Mouse (Mus musculus): ENCODE measurements around the gene Srrm3.

Gene Srrm3

DNA sequence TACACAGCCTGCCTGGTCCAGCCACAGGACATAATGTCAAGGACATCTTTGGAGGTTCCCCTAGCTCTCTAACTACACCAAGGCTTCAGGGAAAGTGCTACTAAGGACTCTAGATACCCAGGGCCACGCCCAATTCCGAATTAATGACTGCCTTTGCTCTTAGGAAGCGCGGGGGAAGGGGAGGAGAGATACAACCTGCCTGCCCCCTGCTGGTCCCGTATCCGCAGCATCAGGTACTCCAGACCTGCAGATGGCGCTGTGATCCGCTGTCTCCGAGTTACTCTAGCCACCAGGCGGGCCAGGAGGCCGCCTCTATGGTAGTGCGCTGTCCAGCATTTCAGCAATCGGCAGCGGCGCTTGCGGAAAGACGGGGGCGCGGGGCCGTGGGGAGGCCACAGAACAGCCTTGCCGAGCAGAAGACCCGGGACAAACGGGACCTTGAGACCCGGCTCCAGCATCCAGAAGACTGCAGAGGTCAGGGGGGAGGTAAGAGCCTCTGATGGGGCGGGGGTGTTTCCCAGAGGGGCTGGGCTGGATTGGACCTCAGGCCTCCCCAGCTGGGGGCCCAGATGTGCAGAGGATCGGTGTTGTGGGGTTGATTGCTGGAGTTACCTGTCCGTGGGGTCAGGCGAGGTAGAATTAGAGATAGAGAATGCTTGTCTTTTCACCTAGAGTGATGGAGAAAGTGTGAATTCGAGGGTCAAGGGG lies at the start of gene Srrm3:
TSS of gene Srrm3 (plus strand) at position 336 of the 708 bp plus-strand sequence.
- peak; percentile 80 for DNase-seq (ENCODE audit: low spot score)

DNA sequence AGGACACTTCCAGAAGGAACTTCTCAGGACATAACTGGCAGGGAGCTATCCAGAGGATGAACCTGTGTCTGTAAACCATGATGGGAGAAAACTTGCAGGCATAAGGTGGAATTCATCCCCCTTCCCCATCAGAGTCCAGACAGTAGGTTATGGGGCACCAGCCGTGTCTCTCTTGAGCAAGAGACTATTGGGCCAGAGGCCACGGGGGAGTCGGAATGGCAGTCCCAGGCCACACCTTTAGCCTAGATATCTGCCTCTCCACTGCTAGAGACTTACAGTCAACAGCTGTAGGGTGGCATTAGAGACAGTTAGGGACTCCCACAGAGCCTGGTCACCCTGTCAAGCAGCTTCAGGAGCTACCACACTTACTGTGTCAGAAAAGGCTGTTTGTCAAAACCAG lies 44.8 kb upstream of the Srrm3 start:
- no peak for DNase-seq (ENCODE audit: low spot score)

DNA sequence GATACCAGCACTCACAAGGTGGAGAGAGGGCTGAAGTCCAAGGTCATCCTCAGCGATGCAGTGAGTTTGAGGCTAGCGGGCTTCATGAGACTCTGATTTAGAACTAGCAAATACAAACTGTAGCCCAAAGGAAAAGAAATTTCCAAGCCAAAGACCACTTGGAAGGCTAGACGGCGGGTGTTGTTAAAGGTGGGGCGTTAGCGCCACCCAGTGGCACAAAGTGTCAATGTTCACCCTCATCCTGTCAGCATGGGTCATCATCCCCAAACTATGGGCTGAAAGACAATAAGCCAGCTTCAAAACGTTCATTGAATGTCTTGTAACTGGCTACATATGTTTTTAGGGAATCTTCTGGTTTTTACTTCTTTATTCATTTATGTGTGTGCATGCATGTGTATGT lies 43.2 kb upstream of the Srrm3 start:
- DNase-seq (ENCODE audit: low spot score): peak; percentile 40

DNA sequence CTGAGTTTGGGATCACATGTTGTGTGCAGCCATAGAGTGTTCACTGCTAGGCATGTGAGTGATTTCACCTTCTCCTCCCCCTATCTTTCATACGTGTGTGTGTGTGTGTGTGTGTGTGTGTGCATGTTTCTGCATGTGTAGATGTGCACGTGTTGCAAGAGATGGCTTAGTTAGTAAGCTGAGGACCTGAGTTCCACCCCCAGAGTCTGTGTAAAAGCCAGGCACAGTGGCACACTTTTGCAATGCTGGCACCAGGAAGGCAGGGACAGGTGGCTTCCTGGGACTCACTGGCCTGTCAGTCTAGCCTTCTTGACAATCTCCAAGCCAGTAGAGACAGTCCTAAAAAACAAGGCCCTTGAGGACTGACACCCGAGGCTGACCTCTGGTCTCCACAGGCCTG lies 41.7 kb upstream of the Srrm3 start:
- DNase-seq (ENCODE audit: low spot score): no peak

DNA sequence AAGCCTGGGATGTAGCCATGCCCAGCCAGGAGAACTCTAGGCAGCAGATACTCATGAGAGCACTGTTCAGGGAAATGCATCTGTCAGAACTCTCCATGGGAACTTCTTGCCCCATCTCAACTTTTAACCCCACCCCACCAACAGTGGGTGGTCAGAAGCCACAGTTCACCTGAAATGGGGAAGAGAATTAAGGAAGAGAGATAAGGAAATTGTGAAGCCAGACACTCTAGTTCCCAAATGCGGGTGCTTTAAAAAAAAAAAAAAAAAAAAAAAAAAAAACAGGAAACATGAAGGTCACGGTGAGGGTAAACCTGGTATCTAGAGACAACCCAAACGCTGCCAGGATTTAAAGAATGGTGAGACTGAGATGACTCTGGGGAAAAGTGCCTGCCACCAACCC lies 34.2 kb upstream of the Srrm3 start:
- DNase-seq (ENCODE audit: low spot score): no peak

DNA sequence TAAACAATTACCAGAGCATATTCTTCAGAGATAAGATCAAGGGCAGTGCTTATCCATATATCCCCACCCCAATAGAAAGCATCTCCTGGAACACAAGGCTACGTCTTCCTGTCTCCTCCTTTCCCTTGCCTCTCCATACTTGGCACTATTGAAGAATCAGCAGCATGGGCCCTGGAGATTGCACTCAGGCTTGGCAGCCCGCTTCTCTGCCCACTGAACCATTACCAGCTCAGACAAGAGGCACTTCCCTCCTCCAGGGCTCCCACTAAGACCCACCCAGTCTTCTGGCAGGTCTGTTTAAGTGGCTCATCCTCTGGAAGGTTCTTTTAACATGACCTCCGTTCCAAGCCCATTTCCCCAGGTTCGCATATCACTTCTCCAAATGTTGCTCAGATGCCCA lies 30.1 kb upstream of the Srrm3 start:
- no peak for DNase-seq (ENCODE audit: low spot score)

DNA sequence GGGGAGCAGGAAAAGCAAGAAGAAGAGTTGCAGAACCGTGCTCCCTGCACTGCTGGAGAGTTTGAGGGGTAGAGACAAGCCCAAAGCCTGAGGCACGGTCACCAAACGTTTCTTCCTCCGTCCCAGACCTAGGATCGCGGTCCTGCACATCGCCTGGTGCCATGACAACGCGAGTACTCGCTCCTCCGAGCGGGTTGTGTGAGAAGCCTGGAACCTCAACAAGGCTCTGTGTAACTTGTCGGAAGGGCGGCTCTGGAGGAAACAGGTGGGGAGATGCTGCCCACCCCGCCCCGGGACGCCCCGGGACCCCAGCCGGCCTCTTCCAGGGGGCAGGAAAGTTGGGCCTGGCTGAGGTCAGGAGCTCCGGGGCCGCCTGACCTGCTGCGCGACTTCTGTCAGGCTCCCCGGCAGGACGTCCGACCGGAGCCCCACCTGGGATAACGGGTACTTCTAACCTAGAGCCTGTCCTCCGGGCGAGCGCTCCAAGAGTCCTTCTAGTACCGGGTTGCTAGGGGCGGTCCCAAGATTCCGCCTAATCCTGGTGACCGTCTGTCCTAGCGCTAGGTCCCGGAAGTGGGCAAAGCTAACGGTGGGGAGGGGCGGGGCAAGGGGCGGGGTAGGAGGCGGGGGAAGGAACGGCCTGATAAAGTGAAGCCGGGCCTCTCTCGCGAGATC lies 28.8 kb upstream of the Srrm3 start, which contains the start of gene Styxl1:
TSS of gene Styxl1 (minus strand) at position 590 of the 675 bp plus-strand sequence.
- no peak for DNase-seq (ENCODE audit: low spot score)

DNA sequence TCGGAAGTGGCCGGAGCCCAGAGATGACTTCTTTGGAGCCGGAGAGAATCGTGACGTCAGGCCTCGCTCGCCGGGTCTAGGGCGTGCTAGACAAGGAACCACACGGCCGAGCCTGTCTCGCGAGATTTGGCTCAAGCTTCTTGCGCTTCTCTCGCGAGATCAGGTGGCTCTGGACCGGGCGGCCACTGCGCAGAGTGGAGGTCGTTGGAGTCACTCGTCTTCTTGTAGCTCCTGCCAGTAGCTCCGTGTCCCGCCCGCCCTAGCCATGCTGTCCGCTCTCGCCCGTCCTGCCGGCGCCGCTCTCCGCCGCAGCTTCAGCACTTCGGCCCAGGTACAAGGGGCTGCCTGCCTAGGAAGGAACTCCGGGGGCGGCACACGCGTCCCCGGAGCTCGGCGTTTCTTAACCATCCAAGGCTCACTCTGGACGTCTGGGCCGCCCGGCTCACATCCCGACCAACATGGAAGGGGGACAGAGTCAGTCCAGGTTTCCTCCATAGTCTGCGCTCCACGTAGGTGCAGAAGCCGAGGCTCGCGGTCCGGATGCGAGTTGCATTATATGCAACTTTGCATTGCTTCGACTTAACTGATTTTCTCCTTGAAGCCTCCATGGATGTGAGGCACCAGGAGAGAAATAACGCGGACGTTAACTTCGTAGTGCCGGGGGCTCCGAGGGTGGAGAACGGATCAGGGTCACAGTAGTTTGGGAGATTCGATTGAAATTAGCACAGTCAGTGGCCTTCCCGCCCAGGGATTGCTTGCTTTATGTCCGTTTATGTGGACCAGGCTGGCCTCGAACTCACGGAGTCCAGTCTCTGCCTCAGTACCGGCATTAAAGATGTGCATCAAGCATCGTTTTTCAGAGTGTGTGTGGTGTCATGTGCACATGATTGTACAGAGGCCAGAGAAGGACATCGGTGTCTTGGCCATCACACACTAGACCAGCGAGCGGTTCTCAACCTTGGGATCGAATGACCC lies 27.9 kb upstream of the Srrm3 start, which contains the start of gene Mdh2:
TSS of gene Mdh2 (plus strand) at position 10 of the 975 bp plus-strand sequence.
- DNase-seq (ENCODE audit: low spot score): peak; percentile 96

DNA sequence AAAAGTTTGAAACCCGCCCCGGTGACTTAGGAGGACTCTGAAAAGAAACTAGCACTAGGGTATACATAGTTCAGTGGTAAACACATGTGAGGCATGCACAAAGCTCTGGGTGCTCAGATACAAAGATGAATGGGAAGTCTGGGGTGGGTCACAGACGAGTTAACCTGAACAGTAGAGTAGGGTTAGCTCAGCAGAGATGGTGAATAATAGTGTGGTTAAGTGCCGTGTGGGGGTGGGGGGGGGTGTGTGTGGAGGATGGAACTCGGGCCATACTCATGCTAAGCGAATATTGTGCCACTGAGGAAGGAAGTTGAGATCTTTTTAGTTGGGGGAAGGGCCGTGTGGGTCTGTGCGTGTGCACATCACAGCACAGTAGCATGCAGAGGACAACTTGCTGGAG lies 26.4 kb upstream of the Srrm3 start:
- DNase-seq (ENCODE audit: low spot score): no peak

DNA sequence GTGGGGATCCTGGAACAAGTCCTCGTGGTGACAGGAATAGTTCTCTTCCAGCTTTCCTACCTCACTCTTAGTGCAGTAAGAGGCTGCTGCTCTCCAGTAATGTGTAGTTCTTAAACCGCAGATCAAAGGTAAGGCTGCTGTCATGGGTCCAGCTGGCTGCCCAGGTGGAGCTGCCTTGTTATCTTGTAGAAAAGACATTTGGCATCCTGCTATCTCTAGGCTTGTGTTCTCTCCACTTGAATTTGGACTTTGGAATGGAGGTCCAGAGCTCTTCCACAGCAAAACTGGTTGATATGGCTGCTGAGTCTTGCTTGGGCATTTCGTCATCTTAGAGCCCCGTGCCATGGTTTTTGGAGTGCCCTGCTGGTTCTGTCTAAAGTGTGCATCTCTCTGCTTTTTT lies 23.8 kb upstream of the Srrm3 start:
- DNase-seq (ENCODE audit: low spot score): no peak

DNA sequence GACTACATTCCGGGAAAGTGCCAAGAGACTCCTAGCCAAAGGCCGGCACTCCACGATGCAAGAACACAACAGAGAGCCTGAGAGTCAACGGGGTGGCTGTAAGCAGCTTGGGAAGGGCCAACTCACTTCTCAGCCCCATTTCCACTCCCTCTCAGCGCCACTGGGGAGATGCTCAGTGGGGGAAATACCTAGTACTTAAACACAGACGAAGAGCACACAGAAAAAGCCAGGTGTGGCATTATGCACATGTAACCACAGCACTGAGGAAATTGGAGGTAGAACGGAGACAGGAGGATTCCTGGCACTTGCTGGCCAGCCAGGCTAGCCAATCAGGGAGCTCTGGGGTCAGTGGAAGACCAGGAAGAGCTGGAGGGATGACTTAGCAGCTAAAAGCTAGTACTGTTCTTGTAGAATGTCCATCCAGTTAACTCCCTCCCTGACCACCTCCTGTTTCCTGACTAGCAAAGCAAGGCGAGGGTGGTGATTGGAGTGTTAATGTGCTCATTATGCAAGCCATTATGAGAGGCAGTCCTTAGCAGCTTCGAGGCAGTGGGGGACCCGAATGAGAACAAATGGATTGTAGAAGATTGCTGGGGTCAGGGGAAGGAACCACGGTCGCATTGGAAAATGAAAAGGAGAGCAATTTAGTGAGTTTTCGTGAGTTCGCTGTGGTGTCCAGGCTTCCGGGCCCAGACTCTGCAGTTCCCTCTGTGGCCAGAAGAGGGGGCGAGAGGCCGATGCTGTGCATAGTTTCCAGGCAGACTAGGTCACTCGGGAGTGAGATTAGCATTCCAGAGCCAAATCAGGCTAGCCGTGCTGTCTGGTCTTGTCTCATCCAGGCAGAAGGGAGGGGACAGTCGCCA lies 12.5 kb upstream of the Srrm3 start:
- DNase-seq (ENCODE audit: low spot score): peak; percentile 66

DNA sequence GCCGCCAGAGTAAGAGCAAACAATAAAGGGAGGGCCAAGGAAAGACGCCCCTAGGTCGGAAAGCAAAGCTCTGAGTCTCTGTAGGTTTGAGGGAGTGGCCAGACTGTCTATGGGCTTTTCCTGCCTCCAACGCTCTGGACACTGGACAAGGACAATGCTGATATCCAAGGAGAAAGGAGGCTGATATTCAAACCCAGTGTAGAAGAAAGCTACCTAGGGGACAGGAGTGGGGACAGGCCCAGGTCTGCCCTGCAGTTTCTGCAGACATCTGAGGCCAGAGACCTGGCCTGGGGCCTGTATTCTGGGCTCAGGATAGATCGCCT lies 11.9 kb upstream of the Srrm3 start:
- no peak for DNase-seq (ENCODE audit: low spot score)

DNA sequence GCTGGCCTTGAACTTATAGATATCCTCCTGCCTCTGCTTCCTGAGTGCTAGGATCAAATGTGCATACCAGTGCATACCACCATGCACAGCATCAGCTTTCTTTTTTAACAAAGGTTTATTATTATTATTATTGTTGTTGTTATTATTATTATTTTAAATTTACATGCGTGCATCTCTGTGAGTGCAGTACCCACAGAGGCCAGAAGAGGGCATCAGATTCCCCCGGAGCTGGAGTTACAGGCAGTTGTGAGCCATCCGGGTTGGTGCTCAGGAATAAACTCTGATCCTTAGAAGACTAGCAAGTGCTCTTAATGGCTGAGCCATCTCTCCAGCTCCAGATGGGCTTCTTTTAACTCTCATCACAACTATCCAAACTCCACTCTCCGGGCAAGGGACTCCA lies 6.9 kb upstream of the Srrm3 start:
- DNase-seq (ENCODE audit: low spot score): no peak

DNA sequence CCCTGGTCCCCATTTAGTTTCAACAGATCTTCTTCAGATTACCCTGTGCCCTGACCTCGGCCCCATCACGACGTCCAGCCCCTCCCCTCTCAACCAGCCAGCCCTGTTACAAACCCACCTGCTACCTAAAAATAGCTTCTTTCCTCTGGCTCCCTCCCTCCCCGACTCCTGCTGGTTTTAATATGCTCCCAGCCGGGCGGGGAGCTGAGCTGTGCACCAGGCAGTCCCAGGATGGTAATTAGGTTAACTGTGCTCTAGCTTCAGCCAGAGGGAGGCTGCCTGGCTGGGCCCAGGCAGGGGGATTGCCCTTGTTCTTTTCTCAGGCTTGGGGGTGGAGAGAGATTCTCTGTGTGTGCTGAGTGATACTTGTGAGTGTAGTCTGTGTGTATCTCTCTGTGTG lies 5.8 kb upstream of the Srrm3 start:
- no peak for DNase-seq (ENCODE audit: low spot score)

DNA sequence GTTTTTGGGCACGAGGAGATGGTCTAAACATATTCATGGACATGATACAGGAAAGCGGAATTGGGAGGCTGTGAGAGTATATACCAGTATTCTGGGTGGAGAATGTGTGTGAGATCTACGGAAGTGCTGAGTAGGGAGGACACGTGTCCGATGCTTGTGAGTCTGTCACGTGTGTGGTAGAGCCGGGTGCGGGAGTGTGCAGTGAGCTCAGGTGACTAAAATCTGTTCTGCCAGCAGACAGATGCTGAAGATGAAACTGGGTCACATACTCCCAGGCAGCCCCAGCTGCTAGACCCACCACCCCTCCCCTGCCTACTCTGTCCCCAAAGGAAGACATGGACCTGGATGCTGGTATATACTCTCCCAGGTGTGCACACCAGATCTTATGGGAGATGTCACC lies 4.0 kb upstream of the Srrm3 start:
- DNase-seq (ENCODE audit: low spot score): no peak

DNA sequence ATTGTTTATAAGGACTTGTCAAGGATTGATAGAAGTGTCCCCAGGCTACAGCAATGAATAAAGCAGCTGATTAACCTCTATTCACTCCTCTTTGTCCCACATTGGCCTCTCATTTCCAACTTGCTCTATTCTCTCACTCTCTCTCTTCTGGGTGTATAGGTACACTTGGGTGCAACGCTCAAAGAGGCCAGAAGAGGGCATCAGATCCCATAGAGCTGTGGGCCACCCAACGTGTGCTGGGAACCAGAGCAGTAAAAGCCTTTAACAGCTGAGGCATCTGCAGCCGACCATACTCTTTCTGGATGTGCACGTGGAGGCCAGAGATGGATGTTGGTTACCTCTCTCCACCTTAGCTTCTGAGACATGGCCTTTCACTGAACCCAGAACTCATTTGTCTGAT lies 3.6 kb upstream of the Srrm3 start:
- no peak for DNase-seq (ENCODE audit: low spot score)

DNA sequence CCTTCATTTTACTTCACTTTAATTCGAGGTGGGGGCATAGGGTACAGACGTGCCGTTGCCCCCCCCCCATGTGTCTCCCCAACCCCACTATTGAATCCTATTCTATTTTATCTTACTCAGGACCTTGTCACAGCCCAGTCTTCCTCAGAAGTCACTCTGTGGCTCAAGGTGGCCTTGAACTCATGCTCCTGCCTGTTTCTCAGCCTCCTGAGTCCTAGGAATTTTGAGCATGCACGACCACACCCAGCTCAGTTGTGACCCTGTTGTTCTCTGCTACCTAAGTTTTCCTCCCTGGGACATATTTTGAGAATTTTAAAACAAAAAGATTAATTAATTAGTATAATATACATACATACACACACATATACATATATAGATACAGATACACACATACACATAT lies 3.0 kb upstream of the Srrm3 start:
- DNase-seq (ENCODE audit: low spot score): no peak

DNA sequence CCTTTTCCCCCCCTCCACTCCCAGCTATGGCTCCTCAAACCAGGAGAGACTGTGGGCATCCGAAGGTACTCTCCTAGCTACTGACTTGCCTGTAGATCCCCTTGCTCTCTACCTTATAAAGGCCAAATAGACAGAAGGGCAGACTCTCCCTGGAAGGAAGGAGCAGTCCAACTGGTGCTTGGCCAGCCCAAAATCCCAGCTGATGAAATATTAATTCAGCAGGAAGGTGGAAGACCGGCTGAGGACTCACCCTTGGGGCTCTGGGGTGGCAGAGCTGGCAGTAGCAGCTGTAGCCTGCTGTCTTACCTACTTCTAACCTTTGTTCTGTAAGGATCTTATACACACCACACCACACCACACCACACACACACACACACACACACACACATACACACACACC lies 2.0 kb upstream of the Srrm3 start:
- no peak for DNase-seq (ENCODE audit: low spot score)

DNA sequence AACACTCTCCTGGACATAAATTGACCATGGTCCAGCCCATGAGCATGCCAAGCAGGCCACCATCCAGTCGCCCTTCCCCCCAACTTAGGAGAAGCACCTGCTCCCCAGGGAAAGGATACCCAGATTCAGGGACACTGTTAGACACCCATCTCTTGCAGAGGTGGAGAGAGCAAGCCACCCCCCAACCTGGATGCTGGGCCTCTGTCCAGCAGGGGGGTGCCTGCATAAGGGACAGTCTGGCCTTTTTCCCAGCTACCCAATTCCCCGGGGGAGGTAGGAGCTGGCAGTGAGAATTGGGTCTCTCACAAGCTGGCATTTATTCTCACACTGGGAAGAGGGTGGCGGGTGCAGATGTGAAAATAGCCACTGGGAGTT lies 560 bp downstream of the Srrm3 start:
- DNase-seq (ENCODE audit: low spot score): no peak

DNA sequence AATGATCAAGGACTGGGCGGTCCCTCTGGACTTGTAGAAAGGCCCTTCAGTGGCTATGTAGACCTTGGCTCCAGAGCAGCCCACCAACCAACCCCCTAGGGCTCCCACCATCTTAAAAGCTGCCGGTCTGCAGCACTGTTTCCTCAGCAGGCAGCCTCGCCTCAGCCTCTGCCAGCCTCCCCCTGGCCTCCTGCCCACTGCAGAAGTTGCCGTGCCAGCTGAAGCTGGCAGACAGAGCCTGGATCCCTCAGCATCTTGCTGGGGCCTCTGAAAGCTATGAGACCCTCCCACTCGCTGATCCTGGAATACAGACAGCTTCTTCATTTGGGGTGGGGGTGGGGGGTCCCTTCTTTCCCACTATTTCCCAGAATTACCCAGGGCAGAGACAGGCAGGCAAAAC lies 6.3 kb downstream of the Srrm3 start:
- no peak for DNase-seq (ENCODE audit: low spot score)

DNA sequence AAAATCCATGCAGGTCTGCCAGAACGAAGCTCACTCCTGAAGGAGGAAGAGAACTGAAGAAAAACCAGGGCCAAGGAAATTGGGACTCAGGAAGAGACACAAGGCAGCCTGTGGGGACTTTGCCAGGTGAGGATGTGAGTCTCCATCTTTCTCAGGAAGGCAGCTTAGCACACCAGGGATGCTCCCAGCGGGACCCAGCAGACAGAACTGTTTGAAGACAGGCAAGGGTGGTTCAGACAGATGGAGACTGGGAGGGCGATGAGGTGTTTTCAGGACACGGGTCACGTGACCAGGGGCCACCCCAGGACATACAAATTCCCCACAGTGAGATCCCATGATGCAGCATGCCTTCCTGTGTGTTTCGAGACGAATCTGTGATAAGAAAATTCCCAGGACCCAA lies 11.8 kb downstream of the Srrm3 start:
- DNase-seq (ENCODE audit: low spot score): no peak

Measured in spleen, adult 12 weeks (tissue).